Mouse (Mus musculus) G1E (cell line): ENCODE measurements around the gene Ctcfl.

Source experiments
- CTCF ChIP-seq: IDR thresholded peaks from 2 replicates; pipeline ENCODE4 v1.5.1; 2012; ENCODE audit warnings: low read depth, low read length, inconsistent platforms, mixed read lengths
- GATA1 ChIP-seq: IDR thresholded peaks from 2 replicates; pipeline ENCODE4 v1.6.1; 2012; ENCODE audit warnings: borderline replicate concordance, low read length, inconsistent platforms, mixed read lengths
- GATA2 ChIP-seq: IDR thresholded peaks from 2 replicates; pipeline ENCODE4 v1.6.1; 2012; ENCODE audit warnings: low read depth, low read length, inconsistent platforms, borderline replicate concordance
- POLR2AphosphoS5 ChIP-seq: IDR thresholded peaks from 2 replicates; pipeline ENCODE4 v1.6.1; 2012; ENCODE audit warnings: low read depth, low read length, inconsistent platforms; ENCODE audit not compliant: insufficient replicate concordance
- TAL1 ChIP-seq: conservative IDR thresholded peaks from 2 replicates; pipeline ENCODE4 v1.6.1; 2012; ENCODE audit warnings: low read depth, low read length, inconsistent platforms, mixed read lengths

- TF ChIP-seq CTCF: no peak
- TF ChIP-seq GATA1: no peak
- TF ChIP-seq POLR2AphosphoS5: no peak
- no peak for TF ChIP-seq TAL1
- TF ChIP-seq GATA2: no peak
Measured at GRCm38 (mm10) chr2:173165357-173165756, 46.0 kb upstream of the Ctcfl start.
